Mouse (Mus musculus): ENCODE results near the gene Ecpas. TPM values are rescaled to one million over a fixed set of nuclear protein-coding genes. Genes with fewer than 3 reads are reported as not detected.

Gene Ecpas
- polyA plus RNA-seq, 1 experiment: 33.4 TPM

DNA sequence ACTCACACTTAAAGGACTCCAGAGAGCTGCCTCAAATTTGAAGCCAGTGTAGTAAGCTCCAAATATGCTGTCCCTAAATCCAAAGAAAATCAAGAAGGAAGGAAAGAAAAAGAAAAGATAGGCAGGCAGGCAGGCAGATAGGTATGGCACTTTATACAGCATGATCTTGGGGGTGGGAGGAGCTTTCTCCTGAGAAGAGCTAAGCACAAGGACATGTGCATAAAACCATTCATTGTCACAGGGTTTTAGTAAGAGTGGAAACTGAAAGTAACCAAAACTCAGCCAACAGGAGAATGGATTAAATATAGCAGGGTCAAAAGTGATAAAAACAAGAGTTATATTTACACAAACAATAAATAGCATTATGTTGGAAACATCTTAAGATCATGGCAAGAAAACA is 14.2 kb downstream of the Ecpas start:
- H3K4me1 ChIP-seq (ENCODE audit: control insufficient read depth, insufficient read depth, low read length): no peaks in the 10 kb centered on the region
- no peak overlapping the region for H3K27ac ChIP-seq (ENCODE audit: control insufficient read depth, insufficient read depth, low read depth, low read length, poor library complexity)
- no peak overlapping the region for H3K4me3 ChIP-seq (replicated peaks; ENCODE audit: control insufficient read depth, low read depth, low read length)
- no peak for TF ChIP-seq POLR2A (IDR thresholded peaks at IDR 0.05; ENCODE audit: borderline replicate concordance, control insufficient read depth, low read depth, low read length)
- no peak for TF ChIP-seq CTCF (IDR thresholded peaks at IDR 0.05; ENCODE audit: control insufficient read depth, insufficient read depth, low read length)

DNA sequence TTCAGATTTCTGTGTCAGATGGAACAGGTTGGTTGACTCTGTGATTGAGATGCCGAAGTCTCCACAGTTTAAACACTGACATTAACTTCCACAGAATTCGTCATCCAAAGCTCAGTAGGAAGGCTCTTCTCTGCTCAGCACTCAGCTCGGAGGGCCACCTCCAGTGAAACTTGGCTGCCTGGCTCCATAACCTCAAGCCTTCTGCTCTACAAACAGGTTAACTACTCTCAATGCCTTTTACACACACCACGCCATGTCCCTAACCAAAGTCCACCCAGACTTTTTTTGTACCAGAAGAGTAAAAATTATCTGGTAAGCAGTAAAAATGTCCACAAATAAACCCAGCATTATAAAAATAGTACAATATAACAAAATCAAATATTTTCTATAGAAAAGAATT is 15.1 kb downstream of the Ecpas start:
- Histone ChIP-seq H3K4me1 (ENCODE audit: control insufficient read depth, insufficient read depth, low read length) (no peaks in the 10 kb centered on the region), H3K4me3 (replicated peaks; ENCODE audit: control insufficient read depth, low read depth, low read length) (no peak overlapping the region), H3K27ac (ENCODE audit: control insufficient read depth, insufficient read depth, low read depth, low read length, poor library complexity) (no peak overlapping the region)
- 83% methylated on average over 4 of the region's 4 CpGs for WGBS
- TF ChIP-seq POLR2A (IDR thresholded peaks at IDR 0.05; ENCODE audit: borderline replicate concordance, control insufficient read depth, low read depth, low read length): no peak
- TF ChIP-seq CTCF (IDR thresholded peaks at IDR 0.05; ENCODE audit: control insufficient read depth, insufficient read depth, low read length): no peak

DNA sequence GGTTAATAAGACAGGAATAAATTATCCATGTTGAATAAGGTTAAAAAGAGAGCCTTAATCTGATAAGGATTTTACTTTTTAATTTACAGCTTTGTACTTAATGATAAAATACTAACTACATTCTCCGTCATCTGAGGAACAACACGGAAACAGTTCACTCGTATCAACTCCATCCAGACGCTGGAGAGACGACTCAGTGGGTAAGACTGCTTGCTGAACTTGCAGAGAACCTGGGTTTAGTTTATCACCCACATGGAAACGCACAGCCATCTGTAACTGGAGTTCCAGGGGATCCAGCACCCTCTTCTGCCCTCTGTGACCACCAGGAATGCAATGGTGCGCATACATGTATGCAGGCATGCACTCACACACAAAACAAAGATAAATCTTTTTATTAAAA is 18.1 kb downstream of the Ecpas start:
- H3K27ac ChIP-seq (ENCODE audit: control insufficient read depth, insufficient read depth, low read depth, low read length, poor library complexity): no peak overlapping the region
- no peak overlapping the region for H3K4me3 ChIP-seq (replicated peaks; ENCODE audit: control insufficient read depth, low read depth, low read length)
- 68% methylated on average over 7 of the region's 7 CpGs for WGBS
- TF ChIP-seq CTCF (IDR thresholded peaks at IDR 0.05; ENCODE audit: control insufficient read depth, insufficient read depth, low read length) (no peak), POLR2A (IDR thresholded peaks at IDR 0.05; ENCODE audit: borderline replicate concordance, control insufficient read depth, low read depth, low read length) (no peak)
- no peaks in the 10 kb centered on the region; the same call in 1 of the 2 replicates for H3K4me1 ChIP-seq (ENCODE audit: control insufficient read depth, insufficient read depth, low read length)

DNA sequence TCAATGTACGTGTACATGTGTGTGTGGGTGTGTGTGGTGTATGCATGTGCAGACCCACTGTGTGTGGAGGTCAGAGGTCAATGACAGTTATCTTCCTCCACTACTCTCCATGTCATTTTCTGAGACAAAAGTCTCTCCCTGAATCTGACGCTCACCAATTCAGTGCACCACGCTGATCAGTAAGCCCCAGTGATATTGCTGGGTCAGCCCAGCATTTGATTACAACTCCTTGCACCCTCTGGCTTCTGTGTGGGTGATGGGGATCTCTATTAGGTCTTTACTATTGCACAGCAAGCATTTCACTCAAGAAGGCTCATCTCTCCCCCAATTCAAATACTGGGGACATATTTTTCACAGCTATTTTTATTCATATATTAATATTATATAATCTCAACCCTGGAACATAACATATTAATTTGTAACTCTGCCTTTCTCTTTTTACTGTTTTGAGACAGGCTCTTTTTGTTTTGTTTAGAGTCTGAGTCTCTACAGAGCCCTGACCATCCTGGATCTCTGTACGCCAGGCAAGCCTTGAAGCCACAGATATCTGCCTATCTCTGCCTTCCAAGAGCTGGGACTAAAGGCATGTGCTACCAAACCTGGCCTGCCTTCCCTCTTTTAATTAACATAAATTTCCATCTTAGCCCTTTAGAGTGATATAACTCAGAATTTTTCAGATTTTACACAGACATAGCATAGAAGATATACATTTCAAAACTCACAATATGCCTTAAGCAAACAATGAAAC is 22.3 kb downstream of the Ecpas start:
- Histone ChIP-seq H3K27ac (ENCODE audit: control insufficient read depth, insufficient read depth, low read depth, low read length, poor library complexity) (no peak overlapping the region), H3K4me1 (ENCODE audit: control insufficient read depth, insufficient read depth, low read length) (no peaks in the 10 kb centered on the region; the same call in 1 of the 2 replicates), H3K4me3 (replicated peaks; ENCODE audit: control insufficient read depth, low read depth, low read length) (no peak overlapping the region)
- no peak for TF ChIP-seq CTCF (IDR thresholded peaks at IDR 0.05; ENCODE audit: control insufficient read depth, insufficient read depth, low read length)
- 81% methylated on average over 4 of the region's 4 CpGs for WGBS

DNA sequence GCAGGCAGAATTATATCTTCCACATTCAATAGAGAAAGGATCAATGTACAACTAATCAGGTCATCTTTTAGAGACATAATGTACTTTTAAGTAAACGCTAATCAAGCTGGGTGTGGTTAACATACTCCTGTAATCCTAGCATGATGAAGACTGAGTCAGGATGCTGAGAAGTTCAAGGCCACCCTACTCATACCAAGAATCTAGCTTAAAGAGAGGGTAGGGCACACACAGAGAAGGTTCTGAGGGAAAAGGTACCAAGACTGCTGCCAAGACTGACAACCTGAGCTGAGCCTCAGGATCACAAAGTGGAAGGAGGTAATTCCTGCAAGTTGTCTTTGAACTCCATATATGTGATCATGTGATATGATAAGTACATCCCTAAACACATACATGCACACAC is 24.0 kb downstream of the Ecpas start:
- Histone ChIP-seq H3K4me3 (replicated peaks; ENCODE audit: control insufficient read depth, low read depth, low read length) (no peak overlapping the region), H3K27ac (ENCODE audit: control insufficient read depth, insufficient read depth, low read depth, low read length, poor library complexity) (no peak overlapping the region), H3K4me1 (ENCODE audit: control insufficient read depth, insufficient read depth, low read length) (no peaks in the 10 kb centered on the region; the same call in 1 of the 2 replicates)
- 73% methylated on average over 1 of the region's 1 CpGs for WGBS
- TF ChIP-seq POLR2A (IDR thresholded peaks at IDR 0.05; ENCODE audit: borderline replicate concordance, control insufficient read depth, low read depth, low read length) (no peak), CTCF (IDR thresholded peaks at IDR 0.05; ENCODE audit: control insufficient read depth, insufficient read depth, low read length) (no peak)

DNA sequence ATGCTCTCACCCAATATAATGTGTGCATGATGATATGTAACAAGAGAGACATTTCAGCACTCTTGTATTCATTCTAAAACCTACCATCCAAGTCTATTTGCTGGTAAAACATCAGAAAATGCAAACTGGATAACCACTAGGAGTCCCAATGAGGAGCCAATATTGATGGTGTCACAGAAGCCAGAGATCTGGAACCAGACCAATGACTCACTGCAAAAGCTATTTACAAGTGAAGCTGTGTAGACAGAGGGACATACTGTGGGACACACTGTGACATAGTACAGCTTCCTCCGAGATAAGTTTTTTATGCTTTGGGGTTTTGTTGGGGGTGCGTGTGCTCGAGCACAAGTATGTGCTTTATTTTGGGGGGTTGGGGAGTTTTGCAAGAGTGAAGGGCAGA is 24.9 kb downstream of the Ecpas start:
- no peaks in the 10 kb centered on the region; the same call in 1 of the 2 replicates for H3K4me1 ChIP-seq (ENCODE audit: control insufficient read depth, insufficient read depth, low read length)
- H3K4me3 ChIP-seq (replicated peaks; ENCODE audit: control insufficient read depth, low read depth, low read length): no peak overlapping the region
- no peak overlapping the region for H3K27ac ChIP-seq (ENCODE audit: control insufficient read depth, insufficient read depth, low read depth, low read length, poor library complexity)
- TF ChIP-seq POLR2A (IDR thresholded peaks at IDR 0.05; ENCODE audit: borderline replicate concordance, control insufficient read depth, low read depth, low read length) (no peak), CTCF (IDR thresholded peaks at IDR 0.05; ENCODE audit: control insufficient read depth, insufficient read depth, low read length) (no peak)
- 47% methylated on average over 3 of the region's 3 CpGs for WGBS

DNA sequence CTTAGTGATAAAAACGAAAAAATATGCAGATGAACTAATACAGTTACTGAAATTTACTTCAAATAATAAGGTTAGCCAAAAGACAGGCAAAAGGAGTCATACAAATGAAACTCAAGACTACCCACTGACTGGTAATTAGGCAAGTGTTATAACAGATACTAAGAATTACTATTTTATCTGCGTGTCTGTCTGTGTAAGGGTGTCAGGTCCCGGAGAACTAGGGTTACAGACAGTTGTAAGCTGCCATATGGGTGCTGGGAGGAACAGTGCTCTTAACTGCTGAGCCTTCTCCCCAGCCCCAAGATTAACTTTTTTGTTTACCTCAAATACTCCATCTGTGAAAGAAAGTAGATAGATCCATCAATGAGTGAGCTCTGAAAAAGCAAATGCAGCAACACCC is 25.8 kb downstream of the Ecpas start:
- H3K4me3 ChIP-seq (replicated peaks; ENCODE audit: control insufficient read depth, low read depth, low read length): no peak overlapping the region

DNA sequence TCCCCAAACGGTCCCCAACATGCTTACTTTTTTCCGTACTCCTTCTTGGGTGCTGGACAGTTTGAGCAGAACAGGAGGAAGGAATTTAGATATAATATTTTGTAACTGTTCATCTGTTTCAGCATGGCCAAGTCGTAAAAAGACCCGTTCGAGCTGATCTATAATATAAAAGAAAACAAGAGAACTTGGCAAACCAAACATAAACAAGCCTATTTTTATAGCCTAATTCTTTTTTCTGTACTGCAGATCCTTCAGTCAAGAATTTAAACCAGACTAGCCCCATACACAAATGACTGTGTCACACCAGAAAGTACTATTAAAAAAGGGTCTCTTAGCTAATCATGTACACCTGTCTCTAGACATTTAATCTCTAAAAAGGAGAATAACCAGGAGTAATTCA is 27.2 kb downstream of the Ecpas start:
- H3K4me3 ChIP-seq (replicated peaks; ENCODE audit: control insufficient read depth, low read depth, low read length): no peak overlapping the region
- H3K27ac ChIP-seq (ENCODE audit: control insufficient read depth, insufficient read depth, low read depth, low read length, poor library complexity): no peak overlapping the region
- WGBS: 81% methylated on average over 5 of the region's 5 CpGs
- no peak for TF ChIP-seq CTCF (IDR thresholded peaks at IDR 0.05; ENCODE audit: control insufficient read depth, insufficient read depth, low read length)
- no peak for TF ChIP-seq POLR2A (IDR thresholded peaks at IDR 0.05; ENCODE audit: borderline replicate concordance, control insufficient read depth, low read depth, low read length)
- H3K4me1 ChIP-seq (ENCODE audit: control insufficient read depth, insufficient read depth, low read length): no peaks in the 10 kb centered on the region

More for the DNA sequence above, 25.8 kb downstream of the Ecpas start:
- TF ChIP-seq POLR2A (IDR thresholded peaks at IDR 0.05; ENCODE audit: borderline replicate concordance, control insufficient read depth, low read depth, low read length): no peak
- no peak for TF ChIP-seq CTCF (IDR thresholded peaks at IDR 0.05; ENCODE audit: control insufficient read depth, insufficient read depth, low read length)
- 57% methylated on average over 3 of the region's 3 CpGs for WGBS
- Histone ChIP-seq H3K27ac (ENCODE audit: control insufficient read depth, insufficient read depth, low read depth, low read length, poor library complexity) (no peak overlapping the region), H3K4me1 (ENCODE audit: control insufficient read depth, insufficient read depth, low read length) (no peaks in the 10 kb centered on the region; the same call in 1 of the 2 replicates)

DNA sequence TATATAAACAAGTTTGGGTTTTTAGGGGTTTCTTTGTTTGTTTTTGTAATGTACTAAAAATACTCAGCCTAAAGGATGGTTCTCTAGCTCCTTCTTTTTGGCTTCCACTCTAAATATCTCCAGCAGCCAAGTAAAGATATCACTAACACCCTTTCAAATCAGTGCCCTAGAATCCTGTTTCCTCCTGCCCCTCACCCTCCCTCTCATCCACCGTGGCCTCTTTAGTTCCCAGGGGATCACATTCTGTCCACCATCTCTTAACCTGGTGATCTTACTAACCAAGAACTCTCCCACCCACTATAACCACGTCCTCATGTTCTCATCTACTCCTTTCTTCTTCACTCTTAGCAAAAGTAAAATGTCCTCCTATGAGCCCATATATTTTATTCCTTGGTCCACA is 28.7 kb downstream of the Ecpas start:
- H3K4me1 ChIP-seq (ENCODE audit: control insufficient read depth, insufficient read depth, low read length): no peaks in the 10 kb centered on the region
- WGBS: 78% methylated on average over 2 of the region's 2 CpGs
- TF ChIP-seq CTCF (IDR thresholded peaks at IDR 0.05; ENCODE audit: control insufficient read depth, insufficient read depth, low read length): no peak
- no peak for TF ChIP-seq POLR2A (IDR thresholded peaks at IDR 0.05; ENCODE audit: borderline replicate concordance, control insufficient read depth, low read depth, low read length)
- H3K27ac ChIP-seq (ENCODE audit: control insufficient read depth, insufficient read depth, low read depth, low read length, poor library complexity): no peak overlapping the region
- H3K4me3 ChIP-seq (replicated peaks; ENCODE audit: control insufficient read depth, low read depth, low read length): no peak overlapping the region
